Mouse (Mus musculus) midbrain, embryonic 13.5 days (tissue): ENCODE results near the gene Zdhhc9. TPM values are rescaled to one million over a fixed set of nuclear protein-coding genes. Genes with fewer than 3 reads are reported as not detected.

Experiments used
- ATAC-seq: fragments of 200-750 bp; cut with Nextera tagmentation; 2 replicates; pipeline ENCODE4 v1.8.0; 2017; ENCODE audit warnings: mild to moderate bottlenecking, moderate TSS enrichment, moderate library complexity
- H3K27ac ChIP-seq: fragments of 300-500 bp; sonication (generic); 2 replicates; pipeline ENCODE4 v1.5.1; 2015; ENCODE audit warnings: inconsistent platforms, mild to moderate bottlenecking, moderate library complexity
- H3K27me3 ChIP-seq: fragments of 300-500 bp; sonication (generic); 2 replicates; pipeline ENCODE4 v1.6.1; 2015; ENCODE audit warnings: mild to moderate bottlenecking, inconsistent platforms
- H3K36me3 ChIP-seq: fragments of 300-500 bp; sonication (generic); 2 replicates; pipeline ENCODE4 v1.6.1; 2015; ENCODE audit warnings: mild to moderate bottlenecking, inconsistent platforms
- H3K4me1 ChIP-seq: fragments of 300-500 bp; sonication (generic); replicated peaks from 2 replicates; pipeline ENCODE4 v1.6.1; 2015; ENCODE audit warnings: inconsistent platforms
- H3K4me2 ChIP-seq: fragments of 300-500 bp; sonication (generic); replicated peaks from 2 replicates; pipeline ENCODE4 v1.6.1; 2015; ENCODE audit warnings: moderate library complexity, mild to moderate bottlenecking, inconsistent platforms
- H3K4me3 ChIP-seq: fragments of 300-500 bp; sonication (generic); replicated peaks from 2 replicates; pipeline ENCODE4 v1.5.1; 2015; ENCODE audit warnings: mild to moderate bottlenecking, inconsistent platforms
- H3K9ac ChIP-seq: fragments of 300-500 bp; sonication (generic); replicated peaks from 2 replicates; pipeline ENCODE4 v1.6.1; 2015; ENCODE audit warnings: mild to moderate bottlenecking, inconsistent platforms
- H3K9me3 ChIP-seq: fragments of 300-500 bp; sonication (generic); 2 replicates; pipeline ENCODE4 v1.6.1; 2016; ENCODE audit warnings: mild to moderate bottlenecking, inconsistent platforms
- WGBS: fragments of 180-500 bp; shearing (Covaris S2); methylation state at CpG from one replicate; pipeline ENCODE4 v1.1.7; 2015; 5-methylcytosine and 5-hydroxymethylcytosine counted together
- polyA plus RNA-seq: library from polyadenylated mRNA; unstranded; fragments of >200 nt; fragmentation: Nextera tagmentation; extraction: Ambion mirVana; gene quantifications from 2 replicates; pipeline ENCODE4 v1.2.1, GENCODE M21; 2015

The Zdhhc9 gene
- polyA plus RNA-seq, 1 experiment from 2014 or later, result 8.6 TPM

DNA sequence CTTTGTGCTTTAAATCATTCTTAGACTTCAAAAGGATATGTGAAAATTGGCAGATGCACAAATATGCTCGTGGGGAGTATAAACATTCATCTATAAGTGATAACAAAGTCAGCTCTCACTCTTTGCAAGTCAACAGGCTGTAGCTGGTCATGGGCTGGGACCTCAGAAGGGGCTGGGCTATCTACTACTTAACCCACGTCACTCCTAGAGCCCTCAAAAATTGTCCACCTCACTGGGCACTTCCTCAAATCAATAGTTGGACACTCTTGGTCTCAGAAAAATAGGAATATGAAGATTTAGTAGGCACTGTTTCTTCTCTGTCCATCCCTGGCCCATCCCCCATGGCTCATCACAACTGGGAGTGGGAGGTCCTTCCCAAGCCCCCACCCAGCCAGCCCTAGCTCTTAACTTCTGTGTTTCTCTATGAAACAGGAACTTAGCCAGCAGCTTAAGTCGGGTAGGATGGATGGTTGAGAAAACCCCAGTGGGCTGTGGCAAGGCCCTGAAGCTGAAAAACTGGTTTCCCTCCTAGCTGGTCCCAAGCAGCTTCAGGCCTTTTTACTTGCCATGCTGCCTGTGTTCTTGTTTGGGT lies 68.3 kb downstream of the Zdhhc9 start:
- no peaks in the 10 kb centered on the region for H3K36me3 ChIP-seq
- no peaks in the 10 kb centered on the region; the same call in 1 of the 2 replicates for H3K27me3 ChIP-seq
- H3K4me2 ChIP-seq, result no peak overlapping the region
- no peak overlapping the region for H3K9ac ChIP-seq
- no peak overlapping the region for H3K27ac ChIP-seq
- no peak overlapping the region for H3K4me3 ChIP-seq
- ATAC-seq, result no peak
- WGBS, result 67% methylated on average over 3 of the region's 3 CpGs
- 0 out of 2 replicates have a peak, but pooled peaks cover 6% of the 10 kb centered on the region for H3K4me1 ChIP-seq
- no peaks in the 10 kb centered on the region for H3K9me3 ChIP-seq

DNA sequence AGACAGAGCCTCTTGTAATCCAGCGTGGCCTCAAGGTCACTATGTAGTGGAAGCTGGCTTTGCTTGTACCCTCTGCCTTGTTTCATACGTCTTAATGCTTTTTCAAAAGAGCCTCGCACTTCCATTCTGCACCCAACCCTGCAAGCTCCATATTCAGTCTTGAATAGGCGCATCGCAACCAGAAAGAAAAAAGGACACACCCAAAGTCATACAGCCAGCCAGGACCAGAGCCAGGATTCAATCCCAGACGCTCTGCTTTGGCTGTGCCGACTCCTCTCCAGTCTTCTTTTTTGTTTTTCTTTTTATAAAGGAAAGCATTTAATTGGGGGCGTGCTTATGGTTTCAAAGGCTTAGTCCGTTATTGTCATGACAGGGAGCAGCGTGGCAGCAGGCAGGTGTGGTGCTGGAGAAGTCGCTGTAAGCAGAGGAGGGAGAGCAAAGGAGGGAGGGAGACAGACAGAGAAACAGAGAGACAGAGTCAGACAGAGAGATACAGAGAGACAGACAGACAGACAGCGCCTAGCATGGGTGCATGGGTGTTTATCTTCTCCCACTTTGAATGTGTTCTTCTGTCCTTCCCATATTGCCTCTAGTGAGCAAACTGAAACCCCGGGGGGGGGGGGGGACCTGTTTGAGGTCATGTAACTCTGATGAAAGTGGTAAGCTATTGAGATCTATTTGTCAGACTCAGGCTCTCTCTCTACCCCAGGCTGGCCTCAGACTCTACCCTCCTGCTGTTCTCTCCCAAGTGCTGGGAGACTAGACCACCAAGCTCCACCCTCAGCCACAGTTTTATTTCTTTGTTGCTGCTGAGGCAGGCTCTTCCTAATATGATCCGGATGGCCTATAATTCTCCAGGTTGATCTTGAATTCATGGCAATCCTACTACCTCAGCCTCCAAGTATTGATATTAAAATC lies 69.1 kb downstream of the Zdhhc9 start:
- H3K4me3 ChIP-seq, result no peak overlapping the region
- 0 out of 2 replicates have a peak overlapping the region, but pooled peaks have one; percentile 0 for H3K4me2 ChIP-seq
- H3K27me3 ChIP-seq, result no peaks in the 10 kb centered on the region; the same call in 1 of the 2 replicates
- no peak overlapping the region for H3K27ac ChIP-seq
- no peak overlapping the region for H3K9ac ChIP-seq
- 0 out of 2 replicates have a peak, but pooled peaks have one; percentile 25 for ATAC-seq
- H3K4me1 ChIP-seq, result 0 out of 2 replicates have a peak, but pooled peaks cover 6% of the 10 kb centered on the region
- 31% methylated on average over 14 of the region's 14 CpGs for WGBS
- no peaks in the 10 kb centered on the region for H3K36me3 ChIP-seq
- no peaks in the 10 kb centered on the region for H3K9me3 ChIP-seq

DNA sequence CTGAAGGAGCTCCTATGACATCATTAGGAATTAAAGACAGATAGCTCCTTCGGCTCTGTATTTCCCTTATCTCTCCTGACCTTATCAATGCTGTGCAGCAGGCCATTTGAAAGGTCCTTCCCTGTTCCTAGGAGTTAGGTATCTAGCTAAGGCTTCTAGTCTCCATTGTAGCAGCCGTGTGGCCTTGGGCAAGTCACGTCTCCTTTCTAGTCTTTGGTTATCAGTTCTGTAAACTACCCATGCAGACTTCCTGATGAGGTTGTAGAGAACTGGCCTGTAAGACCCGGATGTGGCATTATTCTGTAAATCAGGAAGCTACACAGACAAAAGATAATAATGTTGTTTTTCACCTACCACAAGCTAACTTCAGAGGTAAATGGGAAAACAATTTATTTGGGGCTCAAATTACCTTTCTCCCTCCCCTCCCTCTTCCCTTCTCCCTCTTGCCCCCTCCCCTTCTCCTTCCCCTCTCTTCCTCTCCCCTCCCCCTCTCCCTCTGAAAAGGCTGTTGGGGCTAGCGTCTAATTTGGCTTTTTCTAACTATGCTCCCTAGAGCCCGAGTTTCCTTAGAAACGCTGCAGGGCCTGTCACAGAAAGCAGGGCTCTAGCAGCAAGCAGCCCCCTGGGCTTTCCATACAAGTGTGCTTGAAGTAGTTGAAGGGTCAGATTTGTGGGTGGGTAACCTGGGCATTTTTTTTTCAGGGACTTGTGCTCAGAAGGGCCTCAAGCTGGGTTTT lies 70.0 kb downstream of the Zdhhc9 start:
- WGBS, result 52% methylated on average over 7 of the region's 7 CpGs
- Histone ChIP-seq H3K27ac (no peak overlapping the region), H3K9ac (no peak overlapping the region), H3K27me3 (no peaks in the 10 kb centered on the region; the same call in 1 of the 2 replicates), H3K9me3 (no peaks in the 10 kb centered on the region), H3K4me2 (no peak overlapping the region), H3K4me3 (no peak overlapping the region), H3K36me3 (no peaks in the 10 kb centered on the region), H3K4me1 (0 out of 2 replicates have a peak, but pooled peaks cover 6% of the 10 kb centered on the region)
- ATAC-seq, result 0 out of 2 replicates have a peak, but pooled peaks have one; percentile 40

- Histone ChIP-seq H3K9me3 (no peaks in the 10 kb centered on the region), H3K4me1 (0 out of 2 replicates have a peak, but pooled peaks cover 6% of the 10 kb centered on the region), H3K4me2 (no peak overlapping the region), H3K27ac (no peak overlapping the region), H3K9ac (no peak overlapping the region), H3K36me3 (no peaks in the 10 kb centered on the region), H3K27me3 (no peaks in the 10 kb centered on the region; the same call in 1 of the 2 replicates), H3K4me3 (no peak overlapping the region)
- no peak for ATAC-seq
- WGBS, result 57% methylated on average over 6 of the region's 6 CpGs
Observed at GRCm38 (mm10) chrX:48138011-48138410, 70.7 kb downstream of the Zdhhc9 start.

GRCm38 (mm10) chrX:48136935-48137334 lies 71.7 kb downstream of the Zdhhc9 start:
- Histone ChIP-seq H3K27ac (no peak overlapping the region), H3K4me1 (0 out of 2 replicates have a peak, but pooled peaks cover 6% of the 10 kb centered on the region), H3K9ac (no peak overlapping the region), H3K9me3 (no peaks in the 10 kb centered on the region), H3K36me3 (no peaks in the 10 kb centered on the region), H3K27me3 (no peaks in the 10 kb centered on the region; the same call in 1 of the 2 replicates), H3K4me3 (no peak overlapping the region), H3K4me2 (no peak overlapping the region)
- WGBS, result 80% methylated on average over 4 of the region's 4 CpGs
- ATAC-seq, result no peak

GRCm38 (mm10) chrX:48129167-48129566 lies 79.5 kb downstream of the Zdhhc9 start:
- no peaks in the 10 kb centered on the region for H3K27me3 ChIP-seq
- H3K27ac ChIP-seq, result no peak overlapping the region
- no peaks in the 10 kb centered on the region for H3K36me3 ChIP-seq
- no peaks in the 10 kb centered on the region for H3K4me1 ChIP-seq
- ATAC-seq, result no peak
- no peaks in the 10 kb centered on the region for H3K9me3 ChIP-seq
- 82% methylated on average over 1 of the region's 1 CpGs for WGBS
- no peak overlapping the region for H3K4me3 ChIP-seq
- no peak overlapping the region for H3K4me2 ChIP-seq
- no peak overlapping the region for H3K9ac ChIP-seq

DNA sequence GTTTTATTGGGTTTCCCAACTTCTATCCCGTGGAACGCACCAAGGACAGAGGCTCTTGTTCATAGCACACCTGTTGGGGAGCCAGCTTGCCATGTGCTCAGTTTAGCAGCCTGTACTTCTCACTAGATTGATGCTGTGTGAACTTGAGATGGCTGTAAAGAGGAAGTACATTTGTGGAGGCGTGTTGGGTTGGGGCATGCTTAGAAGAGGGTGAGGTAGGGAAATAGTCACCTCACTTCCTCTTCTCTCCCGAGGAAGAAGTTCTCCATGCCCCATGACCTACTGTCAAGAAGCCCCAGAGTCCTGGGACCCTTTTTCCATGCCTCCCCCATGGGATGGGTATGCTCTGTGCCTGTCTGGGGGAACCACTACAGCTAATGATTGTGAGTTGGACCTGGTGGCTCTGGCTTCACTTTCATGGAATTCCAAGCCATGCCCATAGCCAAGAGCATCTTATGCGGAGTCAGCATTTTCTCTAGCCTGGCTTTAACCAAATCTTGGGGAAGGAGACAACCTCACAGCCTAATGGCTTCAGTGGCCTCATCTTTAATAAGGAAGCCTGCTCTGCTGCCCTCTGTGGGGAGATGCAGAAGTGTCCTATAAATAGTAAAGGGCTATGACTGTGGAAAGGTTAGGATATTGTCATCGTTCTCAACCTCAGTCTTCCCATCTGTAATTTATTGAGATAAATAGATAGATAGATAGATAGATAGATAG lies 81.0 kb downstream of the Zdhhc9 start:
- Histone ChIP-seq H3K27ac (no peak overlapping the region), H3K27me3 (no peaks in the 10 kb centered on the region), H3K4me2 (no peak overlapping the region), H3K36me3 (no peaks in the 10 kb centered on the region), H3K4me3 (no peak overlapping the region), H3K4me1 (no peaks in the 10 kb centered on the region), H3K9me3 (no peaks in the 10 kb centered on the region), H3K9ac (no peak overlapping the region)
- ATAC-seq, result no peak
- WGBS, result 83% methylated on average over 6 of the region's 6 CpGs

DNA sequence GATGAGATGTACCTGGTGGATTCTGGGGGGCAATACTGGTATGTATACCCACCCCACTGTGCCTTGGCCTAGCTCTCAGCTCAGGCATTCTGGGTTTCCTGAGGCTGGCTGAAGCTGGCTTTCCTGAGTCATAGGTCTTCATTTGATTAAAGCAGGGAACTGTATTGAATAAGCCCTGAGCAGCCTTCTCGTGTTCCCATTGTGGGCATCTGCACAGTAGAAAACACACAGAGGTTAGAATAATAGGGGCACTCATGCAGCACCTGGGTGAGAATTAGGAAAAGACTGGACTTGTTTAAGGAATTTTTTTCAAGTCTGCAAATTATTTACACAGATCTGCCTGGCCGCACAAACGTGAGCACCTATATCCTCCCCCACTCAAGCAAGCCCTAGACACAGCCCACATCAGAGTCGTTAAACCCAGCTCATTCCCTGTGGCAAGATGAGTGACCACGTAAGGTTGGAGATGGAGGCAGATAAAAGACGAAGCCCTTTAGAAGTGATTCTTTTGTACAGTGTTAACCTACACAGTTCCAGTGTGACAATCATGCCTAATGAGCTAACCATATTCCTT lies 81.7 kb downstream of the Zdhhc9 start:
- Histone ChIP-seq H3K4me3 (no peak overlapping the region), H3K36me3 (no peaks in the 10 kb centered on the region), H3K4me1 (no peaks in the 10 kb centered on the region), H3K27me3 (no peaks in the 10 kb centered on the region), H3K4me2 (no peak overlapping the region), H3K27ac (no peak overlapping the region), H3K9me3 (no peaks in the 10 kb centered on the region), H3K9ac (no peak overlapping the region)
- WGBS, result 61% methylated on average over 6 of the region's 6 CpGs
- ATAC-seq, result no peak

DNA sequence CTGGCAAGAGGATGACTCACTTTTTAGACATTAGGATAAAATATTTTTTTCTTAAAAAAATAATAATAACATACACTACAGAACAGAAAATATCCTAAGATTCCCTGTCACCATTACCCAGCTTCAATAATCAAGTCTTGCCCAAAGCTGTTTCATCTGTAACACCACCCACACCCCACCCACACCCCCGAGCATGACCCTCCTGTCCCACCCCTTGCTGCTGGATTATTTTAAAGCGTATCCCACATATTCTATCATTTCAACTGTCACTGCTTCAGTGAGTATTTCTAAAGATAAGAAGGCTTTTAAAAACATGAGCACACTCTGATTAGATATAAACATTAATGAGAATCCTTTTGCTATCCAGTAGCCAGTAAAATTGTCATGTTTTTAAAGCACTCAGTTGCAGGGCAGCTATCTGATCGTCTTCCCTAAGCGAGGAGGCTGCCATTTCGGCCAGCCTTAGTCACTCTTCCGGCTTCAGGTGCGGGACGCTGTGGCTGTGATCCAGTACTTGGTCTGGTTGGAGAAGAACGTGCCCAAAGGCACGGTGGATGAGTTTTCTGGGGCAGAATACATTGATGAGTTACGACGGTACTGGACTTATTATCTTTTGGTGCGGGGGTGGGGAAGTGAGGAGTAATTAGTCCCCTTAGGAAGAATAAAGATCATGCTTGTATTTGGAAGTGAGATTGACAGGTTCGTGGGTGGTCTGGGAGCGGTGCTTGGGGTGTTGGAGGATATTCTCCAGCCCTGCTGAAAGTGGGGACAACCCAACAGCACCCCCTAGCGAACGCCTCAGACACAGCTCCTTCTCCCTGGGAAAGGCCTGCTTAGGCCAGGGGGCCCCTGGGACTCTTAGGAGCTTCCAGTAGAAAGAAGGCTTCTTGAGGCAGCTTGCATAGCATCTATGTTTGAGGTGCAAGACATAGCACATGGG lies 84.3 kb downstream of the Zdhhc9 start:
- ATAC-seq, result no peak

More for the DNA sequence above, 84.3 kb downstream of the Zdhhc9 start:
- H3K27me3 ChIP-seq, result no peaks in the 10 kb centered on the region
- 33% methylated on average over 17 of the region's 17 CpGs for WGBS
- no peaks in the 10 kb centered on the region for H3K9me3 ChIP-seq
- H3K36me3 ChIP-seq, result no peaks in the 10 kb centered on the region
- peak overlapping the region; percentile 17; the same call in 1 of the 2 replicates for H3K4me2 ChIP-seq
- H3K4me3 ChIP-seq, result no peak overlapping the region
- H3K4me1 ChIP-seq, result no peaks in the 10 kb centered on the region
- no peak overlapping the region for H3K9ac ChIP-seq
- H3K27ac ChIP-seq, result no peak overlapping the region
